Mouse (Mus musculus): ENCODE data around the gene Tmem19. TPM values are rescaled to one million over a fixed set of nuclear protein-coding genes. Genes with fewer than 3 reads are reported as not detected.

Tmem19 gene
- polyA plus RNA-seq (2015; fragmentation: Nextera tagmentation; extraction: Ambion mirVana), result 27.4 and 30.8 TPM in 2 replicates

- peak within 1 kb of the TSS; percentile 97 for H3K27ac ChIP-seq
- peak; percentile 100 for ATAC-seq (ENCODE audit: insufficient read depth, low FRiP score, low read depth)
- H3K4me2 ChIP-seq, result peak within 1 kb of the TSS; percentile 79
- H3K27me3 ChIP-seq (replicated peaks), result no peaks in the 10 kb centered on the region
- no peaks in the 10 kb centered on the region; the same call in 1 of the 2 replicates for H3K36me3 ChIP-seq
- H3K9ac ChIP-seq, result peak within 1 kb of the TSS; percentile 39; the same call in 1 of the 2 replicates
- H3K4me3 ChIP-seq (replicated peaks), result peak within 1 kb of the TSS; percentile 60
- WGBS, result under 1% methylated on average over 53 of the region's 58 CpGs
- no peaks in the 10 kb centered on the region for H3K9me3 ChIP-seq
- peaks cover 3% of the 10 kb centered on the region for H3K4me1 ChIP-seq
These were observed at the start of gene Tmem19 for GRCm38 (mm10) chr10:115361840-115362622. Gene Tmem19, minus strand, starts transcription at chr10:115362501.

GRCm38 (mm10) chr10:115406393-115406792, 44.1 kb upstream of the Tmem19 start:
- Histone ChIP-seq H3K4me2 (no peak overlapping the region), H3K9me3 (no peaks in the 10 kb centered on the region), H3K4me3 (replicated peaks) (no peak overlapping the region), H3K9ac (no peak overlapping the region), H3K36me3 (peaks cover 28% of the 10 kb centered on the region), H3K27me3 (replicated peaks) (no peaks in the 10 kb centered on the region), H3K27ac (no peak overlapping the region), H3K4me1 (no peaks in the 10 kb centered on the region)
- WGBS, result 69% methylated on average over 6 of the region's 6 CpGs
- no peak for ATAC-seq (ENCODE audit: insufficient read depth, low FRiP score, low read depth)

GRCm38 (mm10) chr10:115391896-115392295, 29.6 kb upstream of the Tmem19 start:
- no peak overlapping the region for H3K4me2 ChIP-seq
- peaks cover 3% of the 10 kb centered on the region; the same call in 1 of the 2 replicates for H3K4me1 ChIP-seq
- WGBS, result 97% methylated on average over 1 of the region's 1 CpGs
- H3K4me3 ChIP-seq (replicated peaks), result no peak overlapping the region
- H3K27ac ChIP-seq, result no peak overlapping the region
- H3K36me3 ChIP-seq, result peaks cover 5% of the 10 kb centered on the region; the same call in 1 of the 2 replicates
- H3K9me3 ChIP-seq, result no peaks in the 10 kb centered on the region
- ATAC-seq (ENCODE audit: insufficient read depth, low FRiP score, low read depth), result no peak
- no peaks in the 10 kb centered on the region for H3K27me3 ChIP-seq (replicated peaks)
- H3K9ac ChIP-seq, result no peak overlapping the region

- no peaks in the 10 kb centered on the region for H3K9me3 ChIP-seq
- 91% methylated on average over 4 of the region's 4 CpGs for WGBS
- H3K9ac ChIP-seq, result no peak overlapping the region
- peaks cover 5% of the 10 kb centered on the region; the same call in 1 of the 2 replicates for H3K36me3 ChIP-seq
- no peak for ATAC-seq (ENCODE audit: insufficient read depth, low FRiP score, low read depth)
- no peak overlapping the region for H3K27ac ChIP-seq
- no peaks in the 10 kb centered on the region for H3K27me3 ChIP-seq (replicated peaks)
- peaks cover 3% of the 10 kb centered on the region; the same call in 1 of the 2 replicates for H3K4me1 ChIP-seq
- no peak overlapping the region for H3K4me3 ChIP-seq (replicated peaks)
- H3K4me2 ChIP-seq, result no peak overlapping the region
These were observed 28.8 kb upstream of the Tmem19 start for GRCm38 (mm10) chr10:115391076-115391475.

GRCm38 (mm10) chr10:115387891-115388290, 25.6 kb upstream of the Tmem19 start:
- H3K9me3 ChIP-seq, result no peaks in the 10 kb centered on the region
- 81% methylated on average over 3 of the region's 3 CpGs for WGBS
- no peak overlapping the region for H3K4me3 ChIP-seq (replicated peaks)
- no peak overlapping the region for H3K27ac ChIP-seq
- H3K4me1 ChIP-seq, result 0 out of 2 replicates have a peak, but pooled peaks cover 3% of the 10 kb centered on the region
- no peak overlapping the region; the same call in 1 of the 2 replicates for H3K4me2 ChIP-seq
- no peak overlapping the region for H3K9ac ChIP-seq
- no peaks in the 10 kb centered on the region for H3K27me3 ChIP-seq (replicated peaks)
- ATAC-seq (ENCODE audit: insufficient read depth, low FRiP score, low read depth), result no peak
- H3K36me3 ChIP-seq, result peaks cover 5% of the 10 kb centered on the region; the same call in 1 of the 2 replicates

GRCm38 (mm10) chr10:115385018-115386002, 23.0 kb upstream of the Tmem19 start:
- Histone ChIP-seq H3K9me3 (no peaks in the 10 kb centered on the region), H3K9ac (peak overlapping the region; percentile 91), H3K27me3 (replicated peaks) (no peaks in the 10 kb centered on the region), H3K4me2 (peak overlapping the region; percentile 57), H3K36me3 (no peaks in the 10 kb centered on the region), H3K27ac (peak overlapping the region; percentile 95), H3K4me1 (peaks cover 11% of the 10 kb centered on the region; the same call in 1 of the 2 replicates), H3K4me3 (replicated peaks) (peak overlapping the region; percentile 76)
- WGBS, result under 1% methylated on average over 70 of the region's 101 CpGs
- peak; percentile 5 for ATAC-seq (ENCODE audit: insufficient read depth, low FRiP score, low read depth)

- peak; percentile 98 for ATAC-seq (ENCODE audit: insufficient read depth, low FRiP score, low read depth)
- under 1% methylated on average over 65 of the region's 65 CpGs for WGBS
- Histone ChIP-seq H3K36me3 (no peaks in the 10 kb centered on the region), H3K4me2 (peak within 1 kb of the TSS; percentile 57), H3K4me1 (peaks cover 11% of the 10 kb centered on the region; the same call in 1 of the 2 replicates), H3K4me3 (replicated peaks) (peak within 1 kb of the TSS; percentile 76), H3K9ac (peak within 1 kb of the TSS; percentile 91), H3K9me3 (no peaks in the 10 kb centered on the region), H3K27me3 (replicated peaks) (no peaks in the 10 kb centered on the region), H3K27ac (peak within 1 kb of the TSS; percentile 95)
These were observed 22.1 kb upstream of the Tmem19 start, which contains the start of the genes Thap2 and Zfc3h1 for GRCm38 (mm10) chr10:115384221-115385017. Gene Thap2, minus strand, starts transcription at chr10:115384443. Gene Zfc3h1, plus strand, starts transcription at chr10:115384959.

- peak overlapping the region; percentile 76 for H3K4me3 ChIP-seq (replicated peaks)
These were observed 21.4 kb upstream of the Tmem19 start for GRCm38 (mm10) chr10:115383644-115384220.

GRCm38 (mm10) chr10:115382846-115383643, 20.7 kb upstream of the Tmem19 start:
- H3K4me2 ChIP-seq, result peak overlapping the region; percentile 52
- no peaks in the 10 kb centered on the region for H3K36me3 ChIP-seq
- no peaks in the 10 kb centered on the region for H3K27me3 ChIP-seq (replicated peaks)
- WGBS, result 40% methylated on average over 12 of the region's 12 CpGs
- no peak overlapping the region for H3K9ac ChIP-seq
- peak overlapping the region; percentile 76 for H3K4me3 ChIP-seq (replicated peaks)
- peaks cover 11% of the 10 kb centered on the region; the same call in 1 of the 2 replicates for H3K4me1 ChIP-seq
- H3K9me3 ChIP-seq, result no peaks in the 10 kb centered on the region
- no peak for ATAC-seq (ENCODE audit: insufficient read depth, low FRiP score, low read depth)
- peak overlapping the region; percentile 95; the same call in 1 of the 2 replicates for H3K27ac ChIP-seq

More at GRCm38 (mm10) chr10:115383644-115384220, 21.4 kb upstream of the Tmem19 start:
- Histone ChIP-seq H3K36me3 (no peaks in the 10 kb centered on the region), H3K9ac (peak overlapping the region; percentile 72), H3K4me2 (peak overlapping the region; percentile 52), H3K9me3 (no peaks in the 10 kb centered on the region), H3K27ac (peak overlapping the region; percentile 95), H3K4me1 (peaks cover 11% of the 10 kb centered on the region; the same call in 1 of the 2 replicates), H3K27me3 (replicated peaks) (no peaks in the 10 kb centered on the region)
- WGBS, result 2% methylated on average over 15 of the region's 15 CpGs
- no peak for ATAC-seq (ENCODE audit: insufficient read depth, low FRiP score, low read depth)

GRCm38 (mm10) chr10:115381506-115382084, 19.3 kb upstream of the Tmem19 start:
- H3K27ac ChIP-seq, result no peak overlapping the region
- peaks cover 7% of the 10 kb centered on the region; the same call in 1 of the 2 replicates for H3K4me1 ChIP-seq
- no peaks in the 10 kb centered on the region for H3K27me3 ChIP-seq (replicated peaks)
- no peaks in the 10 kb centered on the region for H3K9me3 ChIP-seq
- no peaks in the 10 kb centered on the region for H3K36me3 ChIP-seq
- whole genome bisulfite sequencing, result 79% methylated on average over 2 of the region's 2 CpGs
- no peak overlapping the region for H3K4me3 ChIP-seq (replicated peaks)
- H3K9ac ChIP-seq, result no peak overlapping the region
- ATAC-seq (ENCODE audit: insufficient read depth, low FRiP score, low read depth), result no peak
- no peak overlapping the region for H3K4me2 ChIP-seq
